Mouse (Mus musculus): ENCODE data around the gene Slc22a7.

The Slc22a7 gene

GRCm38 (mm10) chr17:46436672-46437366 lies 1.4 kb downstream of the Slc22a7 start:
- no peak for DNase-seq (ENCODE audit: low spot score)

- DNase-seq (ENCODE audit: low spot score), result no peak
Observed at GRCm38 (mm10) chr17:46433627-46434026, 4.6 kb downstream of the Slc22a7 start.

GRCm38 (mm10) chr17:46428761-46429414 lies 9.4 kb downstream of the Slc22a7 start, which contains the start of gene Crip3:
Crip3 (plus strand) TSS chr17:46428926.
- DNase-seq (ENCODE audit: low spot score), result no peak

GRCm38 (mm10) chr17:46426496-46426895 lies 11.8 kb downstream of the Slc22a7 start:
- DNase-seq (ENCODE audit: low spot score), result no peak

GRCm38 (mm10) chr17:46419717-46420116 lies 18.5 kb downstream of the Slc22a7 start:
- DNase-seq (ENCODE audit: low spot score), result no peak

GRCm38 (mm10) chr17:46418628-46419027 lies 19.6 kb downstream of the Slc22a7 start:
- DNase-seq (ENCODE audit: low spot score), result no peak

- DNase-seq (ENCODE audit: low spot score), result no peak
Observed at GRCm38 (mm10) chr17:46408478-46408877, 29.8 kb downstream of the Slc22a7 start.

GRCm38 (mm10) chr17:46394631-46395030 lies 43.6 kb downstream of the Slc22a7 start:
- DNase-seq (ENCODE audit: low spot score), result no peak

- DNase-seq (ENCODE audit: low spot score), result peak; percentile 14
Observed at GRCm38 (mm10) chr17:46393012-46393411, 45.2 kb downstream of the Slc22a7 start.

GRCm38 (mm10) chr17:46388200-46388599 lies 50.1 kb downstream of the Slc22a7 start:
- DNase-seq (ENCODE audit: low spot score), result no peak

GRCm38 (mm10) chr17:46384061-46384801 lies 54.0 kb downstream of the Slc22a7 start:
- peak; percentile 22 for DNase-seq (ENCODE audit: low spot score)

- DNase-seq (ENCODE audit: low spot score), result peak; percentile 88
Observed at GRCm38 (mm10) chr17:46383294-46384060, 54.8 kb downstream of the Slc22a7 start, which contains the start of gene Zfp318. Zfp318 (plus strand) TSS chr17:46383731.

Measured in c-Kit-positive CD71-positive TER-119-positive erythroid progenitor cells, embryonic 14.5 days (primary cell).